Mouse (Mus musculus) CH12F3 (cell line): Measurements from ENCODE around the gene Unc80.
"Not testable (repeated sequence)": the region's sequence is repeated elsewhere in the genome, so short reads cannot be mapped to it uniquely, and the experiment has no call there.

ENCODE experiments used
- in situ Hi-C: fragments of 300-500 bp; cut with MboI; formaldehyde crosslinking; loops from 2 replicates; pipeline ENCODE4 v1.14.3; 2020; ENCODE audit warnings: low sequenced_read_pairs

The Unc80 gene

DNA sequence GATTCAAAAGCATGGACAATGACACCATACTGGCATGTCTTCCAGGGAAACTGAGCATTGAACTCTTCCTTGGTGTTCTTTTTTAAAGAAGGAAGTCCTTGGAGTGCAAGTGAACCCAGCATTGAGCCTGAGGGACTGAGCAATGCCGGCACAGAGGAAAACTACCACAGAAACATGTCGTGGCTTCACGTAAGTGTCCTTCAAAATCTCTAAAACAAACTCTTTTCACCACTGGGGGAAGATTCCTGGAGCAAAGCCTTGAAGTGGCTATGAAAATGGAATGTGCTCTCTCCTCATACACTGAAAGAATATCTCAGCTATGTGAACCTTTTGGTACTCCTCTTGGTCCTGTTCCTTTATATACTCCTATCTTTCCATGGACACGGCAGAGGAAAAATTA, 140.1 kb downstream of the Unc80 start:
- in situ Hi-C loops = no loop called here

DNA sequence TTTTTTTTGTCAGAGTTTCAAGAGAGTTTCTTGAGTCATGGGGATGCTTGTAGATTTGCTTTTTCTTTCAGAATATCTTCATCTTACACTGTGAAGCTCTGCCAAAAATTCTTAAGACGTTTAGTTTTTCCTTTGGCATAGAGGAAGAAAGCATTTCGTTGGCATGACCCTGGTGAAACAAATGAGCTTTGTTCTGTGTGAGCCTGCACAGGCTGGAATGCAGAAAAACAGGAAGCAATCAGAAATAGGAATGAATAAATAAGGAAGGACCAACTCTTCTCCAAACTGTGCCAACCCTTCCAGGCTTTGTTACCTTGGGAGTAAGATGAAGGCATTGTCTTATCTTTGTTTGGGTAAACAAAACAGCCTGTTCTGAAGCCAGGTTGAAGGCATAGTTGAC, 149.0 kb downstream of the Unc80 start:
- in situ Hi-C loops = no loop called here

DNA sequence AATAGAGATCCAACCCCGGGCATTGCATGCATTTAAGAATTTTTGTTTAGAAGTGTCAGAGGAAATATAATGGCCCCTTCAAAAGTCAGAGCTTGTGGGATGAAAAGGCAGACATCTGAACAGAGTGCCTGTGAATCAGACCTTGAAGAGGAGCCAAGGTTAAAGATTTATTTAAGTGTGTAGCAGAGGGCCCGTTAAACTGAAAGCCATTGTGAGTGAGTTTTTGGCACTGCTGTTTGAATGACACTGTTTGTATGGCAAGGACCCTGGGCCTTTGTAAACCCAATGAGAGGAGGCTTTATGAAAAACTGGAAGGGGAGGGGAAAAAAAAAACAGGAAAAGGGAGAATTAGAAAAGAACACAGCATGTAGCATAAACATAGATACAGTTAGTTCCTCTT, 170.0 kb downstream of the Unc80 start:
- in situ Hi-C loops = no loop called here

- in situ Hi-C loops = no loop called here
Observed at GRCm38 (mm10) chr1:66646894-66647293, 178.7 kb downstream of the Unc80 start.

GRCm38 (mm10) chr1:66649568-66649967, 181.4 kb downstream of the Unc80 start:
- in situ Hi-C loops = no loop called here

DNA sequence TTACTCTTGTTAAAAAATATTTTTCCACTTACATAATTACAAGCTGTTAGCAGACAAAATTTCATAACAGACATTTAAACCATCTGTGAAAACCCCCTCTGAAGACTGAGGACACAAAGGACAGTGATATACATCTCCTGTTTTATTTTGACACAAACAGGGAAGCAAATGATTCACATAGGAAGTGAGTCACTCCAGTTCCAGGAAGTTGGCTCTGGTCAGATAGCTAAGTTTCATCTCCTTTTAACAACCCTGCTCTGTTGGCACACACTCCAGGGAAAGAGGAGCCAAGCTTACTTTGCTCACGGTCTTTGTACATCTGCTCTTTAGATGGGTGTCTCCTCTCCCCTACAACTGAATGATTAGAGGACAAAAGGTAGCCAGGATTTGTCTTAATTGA, 181.8 kb downstream of the Unc80 start:
- in situ Hi-C loops = loop anchor here (25.0 kb wide), 1 partner anchor 538 kb away; no protein-coding TSS in a partner anchor

DNA sequence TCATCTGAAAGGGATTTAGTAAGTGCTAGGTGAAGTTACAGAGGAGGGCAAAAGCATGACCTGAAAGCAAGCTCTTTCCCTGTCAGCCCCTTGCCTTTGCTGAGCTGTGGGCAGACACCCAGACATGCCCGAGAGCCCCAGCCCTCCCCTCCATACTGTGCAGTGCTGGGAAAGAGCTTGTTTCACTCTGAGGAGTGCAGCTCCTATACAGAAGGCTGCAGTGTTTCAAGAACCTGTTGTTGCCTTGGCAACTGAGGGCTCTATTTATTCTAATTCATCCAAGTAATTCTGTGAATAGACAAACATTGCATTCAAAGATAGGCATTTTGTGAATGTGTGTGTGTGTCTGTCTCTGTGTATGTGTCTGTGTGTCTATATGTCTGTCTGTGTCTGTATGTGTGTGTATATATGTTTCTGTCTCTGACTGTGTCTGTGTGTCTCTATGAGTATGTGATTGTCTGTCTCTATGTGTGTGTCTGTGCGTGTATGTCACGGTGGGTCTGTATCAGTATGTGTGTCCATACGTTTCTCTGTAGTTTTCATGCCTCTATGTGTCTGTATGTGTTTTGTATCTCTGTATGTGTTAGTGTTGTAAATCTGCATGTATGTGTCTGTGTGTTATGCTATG, 187.1 kb downstream of the Unc80 start:
- in situ Hi-C loops = loop anchor here (25.0 kb wide), 1 partner anchor 543 kb away; no protein-coding TSS in a partner anchor

- in situ Hi-C loops = loop anchor here (25.0 kb wide), 1 partner anchor 543 kb away; no protein-coding TSS in a partner anchor
Observed at GRCm38 (mm10) chr1:66655747-66656119, 187.6 kb downstream of the Unc80 start.

DNA sequence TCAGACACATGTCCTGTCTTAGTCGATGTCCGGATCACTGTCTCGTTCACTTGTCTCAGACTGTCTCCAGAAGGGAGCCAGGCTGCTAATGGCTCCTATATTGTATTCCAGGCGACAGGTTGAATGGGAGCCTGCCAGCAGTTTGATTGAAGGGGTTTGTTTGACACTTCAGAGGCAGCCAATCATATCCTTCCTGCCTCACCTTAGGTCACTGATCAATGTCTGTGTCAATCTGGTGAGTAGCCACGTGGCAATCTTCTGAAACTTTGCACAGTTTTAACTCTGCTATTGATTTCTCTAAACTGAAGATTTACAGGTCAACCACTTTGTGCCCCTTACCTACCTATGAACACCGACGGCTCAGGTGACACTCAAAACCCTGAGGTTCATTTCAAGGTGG, 203.3 kb downstream of the Unc80 start:
- in situ Hi-C loops = loop anchor here (25.0 kb wide), 1 partner anchor 559 kb away; no protein-coding TSS in a partner anchor

DNA sequence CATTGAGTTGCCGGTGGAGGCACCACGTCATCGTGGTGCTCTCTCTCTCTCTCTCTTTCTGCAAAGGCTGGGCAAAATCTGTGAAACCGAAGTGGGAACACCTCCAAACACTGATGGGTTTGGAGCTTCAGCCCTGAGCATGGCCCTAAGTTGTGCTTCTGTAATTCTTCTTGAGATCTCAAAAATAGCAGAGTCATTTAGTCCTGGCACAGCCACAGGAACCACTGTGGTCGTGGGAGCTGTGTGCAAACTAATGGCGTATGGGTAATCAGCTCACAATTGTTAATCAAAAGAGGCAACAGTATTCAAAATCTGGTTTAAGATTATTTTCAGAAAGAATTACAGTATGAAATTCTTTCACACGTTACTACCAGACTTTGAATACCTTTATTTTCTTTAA, 204.6 kb downstream of the Unc80 start:
- in situ Hi-C loops = loop anchor here (25.0 kb wide), 1 partner anchor 561 kb away; no protein-coding TSS in a partner anchor

GRCm38 (mm10) chr1:66677928-66678327, 209.8 kb downstream of the Unc80 start:
- in situ Hi-C loops = no loop called here

DNA sequence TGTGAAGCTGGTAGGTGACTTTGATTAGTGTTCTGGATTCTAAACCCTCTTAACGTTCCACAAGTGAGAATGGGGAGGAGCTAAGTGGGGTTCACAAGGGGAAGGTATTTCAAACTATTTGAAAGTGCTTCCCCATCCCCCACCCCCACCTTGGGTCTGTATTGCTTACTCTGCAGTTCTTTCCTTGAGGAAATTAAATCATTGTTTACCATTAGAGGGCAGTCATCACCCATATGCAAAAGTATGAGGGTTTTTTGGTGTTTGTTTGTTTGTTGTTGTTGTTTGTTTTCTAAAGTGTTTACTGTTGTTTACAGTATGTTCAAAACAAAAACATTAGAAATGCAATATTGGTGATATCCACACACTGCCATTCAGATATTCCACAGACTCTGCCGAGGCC, 210.5 kb downstream of the Unc80 start:
- in situ Hi-C loops = no loop called here

DNA sequence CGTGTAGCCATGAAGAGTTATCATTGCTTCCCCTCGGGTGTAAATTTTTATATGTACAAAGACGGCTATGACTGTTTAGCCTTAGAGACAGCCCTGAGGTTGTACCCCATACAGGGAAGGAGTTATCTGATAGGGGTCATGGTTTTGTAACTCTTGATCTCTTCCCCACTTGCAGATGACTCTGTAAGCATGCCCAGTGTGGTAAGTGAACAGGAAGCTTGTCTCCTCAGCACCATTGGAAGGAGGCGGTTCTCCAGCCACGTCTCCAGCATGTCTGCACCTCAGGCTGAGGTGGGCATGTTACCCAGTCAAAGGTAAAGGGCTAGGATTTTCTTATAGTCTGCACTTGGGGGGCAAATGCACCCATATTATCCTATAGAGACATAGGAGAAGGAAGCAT, 214.8 kb downstream of the Unc80 start:
- in situ Hi-C loops = no loop called here

- in situ Hi-C loops = no loop called here
Observed at GRCm38 (mm10) chr1:66691772-66692171, 223.6 kb downstream of the Unc80 start.

DNA sequence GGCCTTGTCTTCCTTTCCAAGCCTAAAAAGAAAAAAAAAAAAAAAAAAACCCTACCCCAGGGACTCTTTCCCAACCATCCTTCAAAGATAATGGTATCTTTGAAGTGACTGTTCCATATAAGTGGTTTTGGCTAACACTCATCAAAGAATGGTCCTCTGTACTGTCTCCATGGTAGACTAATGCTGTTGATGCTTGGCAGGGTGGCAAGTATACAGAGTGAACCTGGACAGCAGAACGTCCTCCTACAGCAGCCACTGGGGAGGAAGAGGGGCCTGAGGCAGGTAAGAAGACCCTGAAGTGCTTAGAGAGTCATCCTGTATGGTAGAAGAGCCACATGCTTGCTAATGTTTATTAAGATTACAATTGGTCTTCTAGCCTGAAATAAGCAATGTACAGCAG, 224.1 kb downstream of the Unc80 start:
- in situ Hi-C loops = no loop called here

DNA sequence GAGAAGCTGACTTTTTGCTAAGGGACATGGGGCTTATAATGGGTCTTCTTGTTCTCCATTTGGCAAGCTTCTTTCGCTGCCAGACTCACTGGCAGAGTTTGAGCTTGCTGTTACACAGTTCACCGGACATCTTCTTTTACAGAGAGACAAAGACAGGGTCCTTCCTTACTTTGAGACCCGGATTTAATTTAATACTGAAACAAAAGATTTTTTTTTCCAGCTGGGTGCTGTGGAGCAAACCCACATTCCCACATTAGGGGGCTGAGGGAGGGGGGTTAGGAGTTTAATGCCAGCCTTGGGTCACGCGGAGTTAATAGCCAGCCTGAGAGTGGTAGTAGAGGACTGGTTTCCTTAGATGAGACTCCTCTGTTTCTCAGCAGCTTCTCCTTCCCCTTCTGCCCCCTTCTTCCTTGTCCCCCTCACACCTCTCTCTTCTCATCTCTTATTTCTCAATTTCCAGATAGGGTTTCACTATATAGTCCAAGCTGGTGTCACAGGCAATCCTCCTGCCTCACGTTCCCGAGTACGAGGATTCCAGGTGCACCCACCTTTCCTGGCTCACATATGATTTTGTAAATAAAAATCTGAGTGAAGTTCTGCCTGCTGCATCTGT, 224.7 kb downstream of the Unc80 start:
- in situ Hi-C loops = no loop called here

- in situ Hi-C loops = no loop called here
Observed at GRCm38 (mm10) chr1:66694266-66694665, 226.1 kb downstream of the Unc80 start.

DNA sequence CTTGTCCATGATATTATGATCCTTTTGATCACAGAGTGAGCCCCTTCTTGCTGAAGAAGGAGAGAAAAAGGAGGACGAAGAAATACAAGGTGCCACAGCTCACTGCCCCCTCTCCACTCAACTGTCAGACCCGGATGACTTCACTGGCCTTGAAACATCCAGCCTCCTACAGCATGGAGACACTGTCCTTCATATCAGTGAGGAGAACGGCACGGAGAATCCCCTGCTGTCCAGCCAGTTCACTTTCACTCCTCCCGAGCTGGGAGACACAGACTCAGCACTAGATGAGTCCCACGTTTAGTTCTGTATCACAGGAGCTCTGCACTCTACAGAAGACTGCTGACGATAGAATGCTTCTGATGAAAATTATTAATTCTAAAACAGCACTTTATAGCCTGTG, 227.1 kb downstream of the Unc80 start:
- in situ Hi-C loops = no loop called here

GRCm38 (mm10) chr1:66699630-66700029, 231.5 kb downstream of the Unc80 start:
- in situ Hi-C loops = not testable (repeated sequence)

DNA sequence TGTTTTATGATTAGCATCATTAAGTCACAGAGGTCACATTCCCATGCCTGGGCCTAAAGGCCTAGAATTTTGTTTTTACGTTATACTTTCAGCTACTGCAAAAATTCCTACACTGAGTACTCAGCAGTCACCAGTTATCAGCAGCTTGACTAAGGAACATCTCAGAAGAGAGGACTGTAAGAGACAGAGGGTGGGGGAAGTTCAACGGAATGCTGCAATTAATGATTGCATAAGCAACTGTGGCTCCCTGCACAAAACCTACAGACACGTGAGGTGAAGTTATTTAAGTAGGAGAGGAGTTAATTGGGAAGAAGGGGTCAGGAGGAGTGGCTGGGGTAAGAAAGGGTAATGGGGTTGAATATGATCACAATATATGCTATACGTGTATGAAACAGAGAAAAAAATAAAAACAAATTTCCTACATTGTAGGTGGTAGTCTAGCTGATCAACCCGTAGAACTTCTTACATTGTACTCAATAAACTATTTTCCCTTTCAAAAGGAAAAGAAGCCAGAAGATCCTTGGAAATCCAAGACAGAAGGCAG, 232.1 kb downstream of the Unc80 start:
- in situ Hi-C loops = no loop called here

GRCm38 (mm10) chr1:66700693-66701575, 232.8 kb downstream of the Unc80 start, which contains the start of gene Rpe:
Gene Rpe, plus strand, starts transcription at chr1:66700831.
- in situ Hi-C loops = no loop called here
